Mouse (Mus musculus): ENCODE measurements around the gene Ppp1r15a. TPM values are rescaled to one million over a fixed set of nuclear protein-coding genes. Genes with fewer than 3 reads are reported as not detected.

Gene Ppp1r15a
- polyA plus RNA-seq (2014; fragmentation: Nextera tagmentation; extraction: Ambion mirVana): 13.1 and 19.3 TPM in 2 replicates

- WGBS: under 1% methylated on average over 54 of the region's 54 CpGs
- Histone ChIP-seq H3K4me3 (ENCODE audit: low read depth, low read length) (peak within 1 kb of the TSS; percentile 67), H3K36me3 (ENCODE audit: control insufficient read depth, insufficient read depth, low read length) (no peaks in the 10 kb centered on the region), H3K9ac (ENCODE audit: low read length) (peak within 1 kb of the TSS; percentile 82), H3K4me1 (ENCODE audit: control insufficient read depth, insufficient read depth, low read length) (peaks cover 6% of the 10 kb centered on the region), H3K4me2 (ENCODE audit: low read length) (peak within 1 kb of the TSS; percentile 95), H3K9me3 (replicated peaks; ENCODE audit: control insufficient read depth, low read length) (no peaks in the 10 kb centered on the region), H3K27ac (ENCODE audit: low read depth, low read length) (peak within 1 kb of the TSS; percentile 55), H3K27me3 (replicated peaks; ENCODE audit: control insufficient read depth, insufficient read depth, low read length) (no peaks in the 10 kb centered on the region)
- DNase-seq (ENCODE audit: low spot score): peak; percentile 92
- ATAC-seq: peak; percentile 70
Observed at GRCm38 (mm10) chr7:45525809-45526473, at the start of gene Ppp1r15a, which contains the start of gene Plekha4. Gene Ppp1r15a, minus strand, starts transcription at chr7:45526268. Gene Plekha4, plus strand, starts transcription at chr7:45526330.

DNA sequence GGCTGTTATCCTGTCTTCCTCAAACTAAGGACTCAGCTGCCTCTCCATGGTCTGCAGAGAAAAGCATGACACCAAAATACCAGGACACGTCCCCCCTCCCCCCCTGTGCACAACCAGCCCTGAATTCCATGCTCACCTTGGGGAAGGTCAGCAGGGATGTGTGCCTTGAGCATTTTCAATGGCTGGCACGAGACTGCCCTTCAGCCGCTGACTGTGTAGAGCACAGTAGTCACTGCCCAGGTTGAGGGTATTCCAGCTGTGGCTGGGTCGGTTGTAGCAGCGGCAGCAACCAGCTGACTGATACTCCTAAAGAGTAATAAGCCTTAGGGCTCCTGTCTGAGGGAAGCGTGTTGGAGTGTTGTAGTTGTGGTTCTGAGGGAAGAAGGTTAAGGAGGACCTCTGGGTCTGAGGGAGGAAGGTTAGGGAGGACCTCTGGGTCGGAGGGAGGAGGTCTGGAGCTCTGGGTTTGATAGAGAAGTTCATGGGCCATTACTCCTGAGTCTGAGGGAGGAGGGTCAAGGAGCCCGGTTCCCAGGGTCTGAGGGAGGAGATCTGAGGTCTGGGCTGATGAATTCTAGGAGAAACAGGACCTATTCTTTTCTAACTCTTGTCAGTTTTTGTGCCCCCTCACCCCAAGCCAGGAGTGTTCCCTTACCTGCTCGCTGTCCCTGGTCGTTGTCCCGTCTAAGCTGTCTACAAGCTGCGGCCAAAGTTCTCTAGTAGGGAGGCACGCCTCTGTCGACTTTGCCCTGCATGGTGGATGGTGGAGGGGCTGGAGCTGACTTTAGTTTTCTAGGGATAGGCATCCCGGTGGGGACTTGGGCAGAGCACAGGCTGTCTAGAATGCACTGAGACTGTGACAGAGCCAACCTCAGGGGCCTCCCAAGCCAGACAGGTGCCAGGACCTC, 48.7 kb upstream of the Ppp1r15a start:
- no peaks in the 10 kb centered on the region for H3K27me3 ChIP-seq (replicated peaks; ENCODE audit: control insufficient read depth, insufficient read depth, low read length)
- H3K9ac ChIP-seq (ENCODE audit: low read length): no peak overlapping the region
- no peaks in the 10 kb centered on the region for H3K9me3 ChIP-seq (replicated peaks; ENCODE audit: control insufficient read depth, low read length)
- peaks cover 9% of the 10 kb centered on the region; the same call in 1 of the 2 replicates for H3K4me1 ChIP-seq (ENCODE audit: control insufficient read depth, insufficient read depth, low read length)
- WGBS: 89% methylated on average over 15 of the region's 15 CpGs
- H3K36me3 ChIP-seq (ENCODE audit: control insufficient read depth, insufficient read depth, low read length): peaks cover 9% of the 10 kb centered on the region
- ATAC-seq (no peak), DNase-seq (ENCODE audit: low spot score) (no peak)
- no peak overlapping the region for H3K4me2 ChIP-seq (ENCODE audit: low read length)
- H3K27ac ChIP-seq (ENCODE audit: low read depth, low read length): no peak overlapping the region
- H3K4me3 ChIP-seq (ENCODE audit: low read depth, low read length): no peak overlapping the region

DNA sequence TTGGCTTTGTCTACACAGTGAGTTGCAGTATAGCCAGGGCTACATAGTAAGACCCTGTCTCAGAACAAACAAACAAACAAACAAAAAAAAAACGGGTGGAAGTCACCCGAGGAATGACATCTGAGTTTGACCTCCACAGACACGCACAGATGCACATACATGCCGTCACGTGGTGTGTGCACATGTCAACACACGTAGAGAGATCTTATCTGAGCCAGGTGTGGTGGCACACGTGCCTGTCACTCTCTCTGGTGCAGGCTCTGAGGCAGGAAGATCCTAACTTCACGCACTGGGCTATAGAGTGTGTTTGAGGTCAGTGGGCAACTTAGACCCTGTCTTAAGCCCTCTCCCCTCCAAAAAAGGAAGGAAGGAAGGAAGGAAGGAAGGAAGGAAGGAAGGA, 47.9 kb upstream of the Ppp1r15a start:
- peaks cover 9% of the 10 kb centered on the region; the same call in 1 of the 2 replicates for H3K4me1 ChIP-seq (ENCODE audit: control insufficient read depth, insufficient read depth, low read length)
- H3K9ac ChIP-seq (ENCODE audit: low read length): no peak overlapping the region
- DNase-seq (ENCODE audit: low spot score) (no peak), ATAC-seq (no peak)
- H3K4me3 ChIP-seq (ENCODE audit: low read depth, low read length): no peak overlapping the region
- H3K36me3 ChIP-seq (ENCODE audit: control insufficient read depth, insufficient read depth, low read length): peaks cover 9% of the 10 kb centered on the region
- H3K27me3 ChIP-seq (replicated peaks; ENCODE audit: control insufficient read depth, insufficient read depth, low read length): no peaks in the 10 kb centered on the region
- no peak overlapping the region for H3K27ac ChIP-seq (ENCODE audit: low read depth, low read length)
- no peaks in the 10 kb centered on the region for H3K9me3 ChIP-seq (replicated peaks; ENCODE audit: control insufficient read depth, low read length)
- no peak overlapping the region for H3K4me2 ChIP-seq (ENCODE audit: low read length)
- WGBS: 87% methylated on average over 8 of the region's 8 CpGs

GRCm38 (mm10) chr7:45571966-45572365, 45.9 kb upstream of the Ppp1r15a start:
- WGBS: 62% methylated on average over 1 of the region's 1 CpGs
- Histone ChIP-seq H3K36me3 (ENCODE audit: control insufficient read depth, insufficient read depth, low read length) (peaks cover 9% of the 10 kb centered on the region), H3K4me1 (ENCODE audit: control insufficient read depth, insufficient read depth, low read length) (peaks cover 9% of the 10 kb centered on the region; the same call in 1 of the 2 replicates), H3K4me2 (ENCODE audit: low read length) (no peak overlapping the region), H3K4me3 (ENCODE audit: low read depth, low read length) (no peak overlapping the region), H3K27ac (ENCODE audit: low read depth, low read length) (no peak overlapping the region), H3K9ac (ENCODE audit: low read length) (no peak overlapping the region), H3K27me3 (replicated peaks; ENCODE audit: control insufficient read depth, insufficient read depth, low read length) (no peaks in the 10 kb centered on the region), H3K9me3 (replicated peaks; ENCODE audit: control insufficient read depth, low read length) (no peaks in the 10 kb centered on the region)
- ATAC-seq (no peak), DNase-seq (ENCODE audit: low spot score) (no peak)

DNA sequence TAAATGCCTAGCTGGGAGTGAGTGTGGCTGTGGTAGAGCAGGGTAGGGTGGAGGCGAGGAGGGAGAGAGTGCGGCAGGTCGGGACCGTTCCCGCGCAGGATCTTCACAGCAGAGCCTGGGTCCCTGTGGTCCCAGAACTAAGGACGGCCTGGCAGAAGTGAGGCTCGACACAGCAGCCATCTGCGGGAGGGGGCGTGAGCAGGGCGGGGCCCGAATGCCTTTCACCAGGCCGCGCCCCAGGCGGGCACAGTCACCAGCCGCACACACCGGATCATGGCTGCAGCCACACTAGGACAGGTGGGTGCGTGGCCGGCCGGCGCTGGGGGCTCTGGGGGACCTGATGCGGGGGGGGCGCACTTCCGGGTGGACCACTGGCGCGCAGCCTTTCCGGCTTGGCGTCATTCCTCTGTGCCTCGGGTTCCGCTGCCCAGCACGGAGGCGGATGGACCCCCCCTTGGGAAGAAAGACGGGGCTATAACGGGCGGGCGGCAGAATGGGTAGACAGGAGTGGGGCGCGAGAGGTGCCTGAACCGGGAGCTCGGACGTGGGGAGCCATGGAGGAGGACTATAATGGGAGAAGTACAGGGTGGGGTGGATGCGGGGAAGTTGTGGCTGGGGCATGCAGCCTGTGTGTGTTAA, 44.2 kb upstream of the Ppp1r15a start, which contains the start of gene Bcat2:
TSS of gene Bcat2 (plus strand) at position 51 of the 639 bp plus-strand sequence.
- H3K27ac ChIP-seq (ENCODE audit: low read depth, low read length): peak within 1 kb of the TSS; percentile 81
- peak; percentile 75 for DNase-seq (ENCODE audit: low spot score)
- no peaks in the 10 kb centered on the region for H3K27me3 ChIP-seq (replicated peaks; ENCODE audit: control insufficient read depth, insufficient read depth, low read length)
- H3K4me3 ChIP-seq (ENCODE audit: low read depth, low read length): peak within 1 kb of the TSS; percentile 62
- ATAC-seq: peak; percentile 74
- H3K9ac ChIP-seq (ENCODE audit: low read length): peak within 1 kb of the TSS; percentile 93
- no peaks in the 10 kb centered on the region for H3K9me3 ChIP-seq (replicated peaks; ENCODE audit: control insufficient read depth, low read length)
- peak within 1 kb of the TSS; percentile 72 for H3K4me2 ChIP-seq (ENCODE audit: low read length)
- under 1% methylated on average over 42 of the region's 42 CpGs for WGBS
- H3K4me1 ChIP-seq (ENCODE audit: control insufficient read depth, insufficient read depth, low read length): peaks cover 9% of the 10 kb centered on the region; the same call in 1 of the 2 replicates
- no peaks in the 10 kb centered on the region for H3K36me3 ChIP-seq (ENCODE audit: control insufficient read depth, insufficient read depth, low read length)

- Histone ChIP-seq H3K27me3 (replicated peaks; ENCODE audit: control insufficient read depth, insufficient read depth, low read length) (no peaks in the 10 kb centered on the region), H3K4me3 (ENCODE audit: low read depth, low read length) (peak overlapping the region; percentile 34), H3K36me3 (ENCODE audit: control insufficient read depth, insufficient read depth, low read length) (no peaks in the 10 kb centered on the region), H3K9ac (ENCODE audit: low read length) (peak overlapping the region; percentile 10; the same call in 1 of the 2 replicates), H3K4me1 (ENCODE audit: control insufficient read depth, insufficient read depth, low read length) (peaks cover 9% of the 10 kb centered on the region; the same call in 1 of the 2 replicates), H3K9me3 (replicated peaks; ENCODE audit: control insufficient read depth, low read length) (no peaks in the 10 kb centered on the region), H3K27ac (ENCODE audit: low read depth, low read length) (peak overlapping the region; percentile 68; the same call in 1 of the 2 replicates), H3K4me2 (ENCODE audit: low read length) (peak overlapping the region; percentile 73)
- ATAC-seq (no peak), DNase-seq (ENCODE audit: low spot score) (no peak)
- 79% methylated on average over 10 of the region's 10 CpGs for WGBS
Observed at GRCm38 (mm10) chr7:45568601-45569473, 42.8 kb upstream of the Ppp1r15a start.

- H3K9me3 ChIP-seq (replicated peaks; ENCODE audit: control insufficient read depth, low read length): no peaks in the 10 kb centered on the region
- peaks cover 9% of the 10 kb centered on the region; the same call in 1 of the 2 replicates for H3K4me1 ChIP-seq (ENCODE audit: control insufficient read depth, insufficient read depth, low read length)
- H3K4me3 ChIP-seq (ENCODE audit: low read depth, low read length): peak overlapping the region; percentile 34
- peak overlapping the region; percentile 73 for H3K4me2 ChIP-seq (ENCODE audit: low read length)
- H3K27me3 ChIP-seq (replicated peaks; ENCODE audit: control insufficient read depth, insufficient read depth, low read length): no peaks in the 10 kb centered on the region
- peak overlapping the region; percentile 10; the same call in 1 of the 2 replicates for H3K9ac ChIP-seq (ENCODE audit: low read length)
- ATAC-seq (peak; percentile 95), DNase-seq (ENCODE audit: low spot score) (peak; percentile 94)
- peak overlapping the region; percentile 68; the same call in 1 of the 2 replicates for H3K27ac ChIP-seq (ENCODE audit: low read depth, low read length)
- no peaks in the 10 kb centered on the region for H3K36me3 ChIP-seq (ENCODE audit: control insufficient read depth, insufficient read depth, low read length)
- WGBS: under 1% methylated on average over 24 of the region's 24 CpGs
Observed at GRCm38 (mm10) chr7:45567780-45568516, 41.9 kb upstream of the Ppp1r15a start.
